Mouse (Mus musculus): ENCODE results near the gene Krtap28-10. TPM values are rescaled to one million over a fixed set of nuclear protein-coding genes. Genes with fewer than 3 reads are reported as not detected.

Krtap28-10 gene
- total RNA-seq, 2 experiments from 2014 or later = not detected

DNA sequence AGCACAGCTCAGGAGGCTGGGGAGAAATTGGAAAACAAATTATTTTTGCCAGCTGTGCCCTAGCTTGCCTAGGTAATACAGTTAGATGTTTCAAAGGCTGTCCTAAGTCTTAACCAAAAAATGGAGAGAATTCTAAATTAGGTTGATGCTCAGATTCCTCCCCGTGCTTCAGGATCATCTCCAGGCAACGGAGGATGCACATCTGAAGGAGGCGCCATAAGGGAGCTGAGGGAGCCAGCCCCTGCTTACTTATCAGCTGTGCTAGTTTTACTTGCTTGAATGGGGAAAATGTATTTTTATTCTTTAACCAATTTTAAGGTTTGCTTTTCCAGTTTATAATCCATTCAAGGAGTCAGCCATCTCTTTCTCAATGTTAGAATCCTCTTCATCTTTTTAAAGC, 48.3 kb downstream of the Krtap28-10 start:
- Histone ChIP-seq H3K27ac (no peak overlapping the region), H3K4me3 (no peak overlapping the region)
- intact Hi-C loops (cut with DNase I) = no loop called here
- no peak for TF ChIP-seq CTCF (IDR thresholded peaks at IDR 0.05)
- DNase-seq = no peak

DNA sequence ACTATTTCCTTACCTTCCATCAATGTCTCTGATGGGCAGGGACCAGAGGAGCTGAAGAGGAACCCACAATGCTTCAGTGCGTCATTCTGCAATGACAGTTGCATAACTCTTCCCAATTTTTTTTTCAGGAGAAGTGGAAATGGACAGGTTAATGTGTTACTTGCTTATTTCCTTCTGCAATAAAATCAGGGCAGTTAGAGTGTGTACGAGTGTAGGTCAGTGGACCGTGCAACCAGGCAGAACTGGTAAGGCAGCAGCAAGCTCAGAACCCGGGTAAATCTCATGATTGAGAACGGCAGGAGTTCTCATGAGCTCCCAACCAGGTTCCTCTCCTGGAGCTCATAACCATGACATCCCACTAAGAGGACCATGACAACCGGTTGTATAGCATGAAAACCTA, 50.2 kb downstream of the Krtap28-10 start:
- TF ChIP-seq CTCF (IDR thresholded peaks at IDR 0.05) = no peak
- intact Hi-C loops (cut with DNase I) = no loop called here
- no peak overlapping the region for H3K4me3 ChIP-seq
- DNase-seq = no peak
- no peak overlapping the region for H3K27ac ChIP-seq

DNA sequence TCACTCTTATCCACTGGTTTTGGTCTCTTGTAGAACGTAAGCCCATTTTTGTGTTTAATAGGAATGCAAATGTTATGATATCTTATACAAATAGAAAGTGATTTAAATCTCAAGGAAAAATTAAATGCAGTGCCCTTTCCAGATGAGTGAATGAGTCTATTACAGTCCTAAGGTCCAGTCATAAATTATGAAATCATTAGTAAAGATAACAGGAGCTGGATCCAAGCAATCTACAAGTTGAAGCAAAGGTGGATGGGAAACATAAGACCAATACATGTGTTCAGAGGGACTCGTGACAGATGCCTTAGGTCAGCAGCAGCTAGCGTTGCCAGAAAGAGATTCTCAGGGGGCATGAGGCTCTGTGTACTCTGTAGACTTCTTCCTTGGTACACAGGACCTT, 50.7 kb downstream of the Krtap28-10 start:
- intact Hi-C loops (cut with DNase I) = no loop called here
- no peak overlapping the region for H3K4me3 ChIP-seq

More for the DNA sequence above, 50.7 kb downstream of the Krtap28-10 start:
- DNase-seq = no peak
- TF ChIP-seq CTCF (IDR thresholded peaks at IDR 0.05) = no peak
- H3K27ac ChIP-seq = no peak overlapping the region

Other genes starting within 250 kb of the Krtap28-10 start
- gene Agfg1, start 203.0 kb downstream of the Krtap28-10 start, total RNA-seq (2021) = 10 to 100 TPM; 24.6 to 27.7 TPM
- under 1 TPM in 1 of 2 experiments, not detected in 1; 0.31 TPM for gene A030005L19Rik, start 129.2 kb downstream of the Krtap28-10 start, total RNA-seq (2021)
- gene A030014E15Rik, start 117.6 kb downstream of the Krtap28-10 start, total RNA-seq (2021) = not detected
- gene Gm6217, start 111.1 kb downstream of the Krtap28-10 start, total RNA-seq (2021) = not detected
- gene A030003K21Rik, start 99.1 kb downstream of the Krtap28-10 start, total RNA-seq (2021) = not detected
- gene Gm7544, start 86.5 kb downstream of the Krtap28-10 start, total RNA-seq (2021) = not detected
- gene Gm47955, start 82.2 kb downstream of the Krtap28-10 start, total RNA-seq (2021) = not detected
- not detected for gene Gm47959, start 41.9 kb downstream of the Krtap28-10 start, total RNA-seq (2021)
- not detected for gene Slc19a3, start 4.0 kb downstream of the Krtap28-10 start, total RNA-seq (2021)
- not detected for gene Gm47969, start 2.5 kb upstream of the Krtap28-10 start, total RNA-seq (2021)
- not detected for gene A030005K14Rik, start 16.9 kb upstream of the Krtap28-10 start, total RNA-seq (2021)
- not detected for gene Krtap28-13, start 18.4 kb upstream of the Krtap28-10 start, total RNA-seq (2021)
- not detected for gene Ccl20, start 74.3 kb upstream of the Krtap28-10 start, total RNA-seq (2021)
- not detected for gene Daw1, start 117.3 kb upstream of the Krtap28-10 start, total RNA-seq (2021)

All from gastrocnemius, adult 2 months (tissue).